Mouse (Mus musculus) erythroblast, embryonic 14.5 days (primary cell): ENCODE measurements around the gene Cmbl.

Experiments used
- GATA1 ChIP-seq: IDR thresholded peaks from 2 replicates; pipeline ENCODE4 v1.6.1; 2012; ENCODE audit warnings: low read length, inconsistent platforms, mixed read lengths
- TAL1 ChIP-seq: IDR thresholded peaks from 3 replicates; pipeline ENCODE4 v1.6.1; 2012; ENCODE audit warnings: low read length, inconsistent platforms, mixed read lengths

- TF ChIP-seq GATA1 (no peak), TAL1 (no peak)
Measured at GRCm38 (mm10) chr15:31592531-31592930, 27.3 kb downstream of the Cmbl start.
